Mouse (Mus musculus): ENCODE results near the gene Nr6a1.

Nr6a1 gene

GRCm38 (mm10) chr2:38937396-38937795 lies 9.9 kb upstream of the Nr6a1 start:
- DNase-seq (ENCODE audit: low read depth, low spot score): no peak

GRCm38 (mm10) chr2:38936721-38937378 lies 9.4 kb upstream of the Nr6a1 start:
- DNase-seq (ENCODE audit: low read depth, low spot score): no peak

- no peak for DNase-seq (ENCODE audit: low read depth, low spot score)
Measured at GRCm38 (mm10) chr2:38934936-38935335, 7.4 kb upstream of the Nr6a1 start.

GRCm38 (mm10) chr2:38933931-38934330 lies 6.4 kb upstream of the Nr6a1 start:
- DNase-seq (ENCODE audit: low read depth, low spot score): no peak

- DNase-seq (ENCODE audit: low read depth, low spot score): peak; percentile 56
Measured at GRCm38 (mm10) chr2:38931851-38932667, 4.6 kb upstream of the Nr6a1 start, which contains the start of gene Olfml2a. Gene Olfml2a (plus strand): TSS chr2:38931978.

GRCm38 (mm10) chr2:38930269-38930668 lies 2.8 kb upstream of the Nr6a1 start:
- DNase-seq (ENCODE audit: low read depth, low spot score): no peak

- peak; percentile 85 for DNase-seq (ENCODE audit: low read depth, low spot score)
Measured at GRCm38 (mm10) chr2:38926145-38926891, 1.2 kb downstream of the Nr6a1 start.

- no peak for DNase-seq (ENCODE audit: low read depth, low spot score)
Measured at GRCm38 (mm10) chr2:38925171-38926080, 2.1 kb downstream of the Nr6a1 start.

GRCm38 (mm10) chr2:38924571-38924970 lies 2.9 kb downstream of the Nr6a1 start:
- no peak for DNase-seq (ENCODE audit: low read depth, low spot score)

- no peak for DNase-seq (ENCODE audit: low read depth, low spot score)
Measured at GRCm38 (mm10) chr2:38923911-38924310, 3.6 kb downstream of the Nr6a1 start.

GRCm38 (mm10) chr2:38923471-38923870 lies 4.0 kb downstream of the Nr6a1 start:
- no peak for DNase-seq (ENCODE audit: low read depth, low spot score)

- no peak for DNase-seq (ENCODE audit: low read depth, low spot score)
Measured at GRCm38 (mm10) chr2:38921374-38921773, 6.1 kb downstream of the Nr6a1 start.

- no peak for DNase-seq (ENCODE audit: low read depth, low spot score)
Measured at GRCm38 (mm10) chr2:38916947-38917691, 10.4 kb downstream of the Nr6a1 start.

GRCm38 (mm10) chr2:38914965-38915364 lies 12.5 kb downstream of the Nr6a1 start:
- no peak for DNase-seq (ENCODE audit: low read depth, low spot score)

- no peak for DNase-seq (ENCODE audit: low read depth, low spot score)
Measured at GRCm38 (mm10) chr2:38914517-38914916, 13.0 kb downstream of the Nr6a1 start.

- DNase-seq (ENCODE audit: low read depth, low spot score): no peak
Measured at GRCm38 (mm10) chr2:38908604-38909003, 18.9 kb downstream of the Nr6a1 start.

GRCm38 (mm10) chr2:38906097-38906496 lies 21.4 kb downstream of the Nr6a1 start:
- peak; percentile 56 for DNase-seq (ENCODE audit: low read depth, low spot score)

- no peak for DNase-seq (ENCODE audit: low read depth, low spot score)
Measured at GRCm38 (mm10) chr2:38904290-38904689, 23.2 kb downstream of the Nr6a1 start.

GRCm38 (mm10) chr2:38902866-38903265 lies 24.6 kb downstream of the Nr6a1 start:
- DNase-seq (ENCODE audit: low read depth, low spot score): no peak

GRCm38 (mm10) chr2:38880907-38881672 lies 46.4 kb downstream of the Nr6a1 start:
- no peak for DNase-seq (ENCODE audit: low read depth, low spot score)
